Mouse (Mus musculus) erythroblast, embryonic 14.5 days (primary cell): ENCODE data around the gene Kcnj9. TPM values are rescaled to one million over a fixed set of nuclear protein-coding genes. Genes with fewer than 3 reads are reported as not detected.

ENCODE experiments used
- H3K27me3 ChIP-seq: 2 replicates; pipeline ENCODE4 v1.6.1; 2012; ENCODE audit warnings: inconsistent platforms; ENCODE audit not compliant: control insufficient read depth
- H3K36me3 ChIP-seq: 2 replicates; pipeline ENCODE4 v1.6.1; 2012; ENCODE audit warnings: mild to moderate bottlenecking, inconsistent platforms; ENCODE audit not compliant: control insufficient read depth
- H3K4me1 ChIP-seq: 2 replicates; pipeline ENCODE4 v1.6.1; 2012; ENCODE audit warnings: inconsistent platforms; ENCODE audit not compliant: control insufficient read depth
- H3K4me3 ChIP-seq: replicated peaks from 2 replicates; pipeline ENCODE3; 2012; ENCODE audit warnings: moderate library complexity, mild to moderate bottlenecking, inconsistent platforms
- H3K9me3 ChIP-seq: 2 replicates; pipeline ENCODE4 v1.6.1; 2012; ENCODE audit warnings: low read length, inconsistent platforms, mixed read lengths; ENCODE audit not compliant: control insufficient read depth
- GATA1 ChIP-seq: IDR thresholded peaks from 2 replicates; pipeline ENCODE4 v1.6.1; 2012; ENCODE audit warnings: low read length, inconsistent platforms, mixed read lengths
- TAL1 ChIP-seq: IDR thresholded peaks from 3 replicates; pipeline ENCODE4 v1.6.1; 2012; ENCODE audit warnings: low read length, inconsistent platforms, mixed read lengths
- polyA plus RNA-seq: library from polyadenylated mRNA; stranded (reverse); fragments of >175 nt; gene quantifications from 2 replicates; pipeline ENCODE4 v1.2.3, GENCODE M21; 2012

The Kcnj9 gene
- polyA plus RNA-seq, 1 experiment: 0.01 TPM

DNA sequence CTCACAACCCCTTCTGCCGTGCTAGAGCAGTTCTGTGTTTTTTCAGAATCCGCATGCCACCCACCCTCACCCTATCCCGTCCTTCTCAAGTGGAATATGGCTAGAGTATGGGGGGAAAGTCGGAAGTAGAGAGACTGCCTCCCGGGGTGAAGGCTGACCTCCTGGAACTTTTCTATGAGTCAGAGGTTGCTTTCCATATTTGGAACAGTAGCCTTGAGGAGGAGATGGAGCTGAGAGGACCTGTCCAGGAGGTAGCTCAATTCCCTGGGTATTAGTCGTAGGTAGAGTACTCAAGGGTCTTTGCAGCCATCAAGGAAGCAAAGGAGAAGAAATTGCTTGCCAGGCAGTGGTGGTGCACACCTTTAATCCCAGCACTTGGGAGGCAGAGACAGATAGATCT, 22.9 kb upstream of the Kcnj9 start:
- TF ChIP-seq TAL1 (no peak), GATA1 (no peak)
- Histone ChIP-seq H3K4me1 (no peaks in the 10 kb centered on the region), H3K27me3 (peaks cover 36% of the 10 kb centered on the region), H3K36me3 (no peaks in the 10 kb centered on the region), H3K9me3 (no peaks in the 10 kb centered on the region), H3K4me3 (no peak overlapping the region)

DNA sequence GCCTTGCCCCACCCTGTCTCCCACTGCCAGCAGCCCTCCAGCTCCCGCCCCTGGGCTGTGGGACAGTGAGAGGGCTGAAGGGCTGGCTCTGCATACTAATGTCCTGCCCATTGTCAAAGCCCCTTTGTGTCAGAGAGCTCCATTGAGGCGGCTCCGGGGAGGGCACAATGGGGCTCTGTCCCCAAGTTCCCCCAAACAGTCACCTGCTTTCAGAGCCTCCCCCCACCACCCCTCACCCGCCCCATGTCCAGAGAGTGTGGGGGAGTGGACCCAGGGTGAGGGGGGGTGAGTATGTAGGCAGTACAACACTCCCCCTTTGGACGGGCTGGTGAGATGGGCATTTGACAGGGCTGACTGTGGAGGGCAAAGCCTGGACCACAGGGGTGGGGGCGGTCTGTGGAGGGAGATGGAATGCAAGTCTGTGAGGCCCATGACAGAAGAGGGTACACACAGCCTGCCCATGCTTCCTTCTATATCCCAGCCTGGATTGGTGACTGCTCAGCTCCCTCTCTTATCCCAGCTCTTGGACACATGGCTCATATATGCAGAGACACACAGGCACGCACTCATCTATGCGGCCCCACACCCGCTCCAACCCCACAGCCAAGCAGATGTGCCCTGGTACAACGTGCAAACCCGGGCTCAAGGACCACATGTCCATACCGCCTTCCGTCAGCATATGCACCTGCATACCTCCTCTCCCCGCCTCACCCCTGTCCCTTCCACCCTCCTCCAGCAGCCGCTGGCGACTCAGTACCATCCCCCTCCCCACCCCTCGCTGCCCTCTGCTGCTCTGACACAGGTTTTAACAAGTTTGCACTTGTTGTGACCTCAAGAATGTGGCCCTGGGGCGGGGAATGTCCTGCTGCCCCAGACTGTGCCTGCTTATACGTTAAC, 21.0 kb upstream of the Kcnj9 start:
- no peak overlapping the region for H3K4me3 ChIP-seq
- H3K4me1 ChIP-seq: no peaks in the 10 kb centered on the region
- H3K36me3 ChIP-seq: no peaks in the 10 kb centered on the region
- H3K27me3 ChIP-seq: peaks cover 36% of the 10 kb centered on the region
- H3K9me3 ChIP-seq: no peaks in the 10 kb centered on the region
- no peak for TF ChIP-seq TAL1
- no peak for TF ChIP-seq GATA1

DNA sequence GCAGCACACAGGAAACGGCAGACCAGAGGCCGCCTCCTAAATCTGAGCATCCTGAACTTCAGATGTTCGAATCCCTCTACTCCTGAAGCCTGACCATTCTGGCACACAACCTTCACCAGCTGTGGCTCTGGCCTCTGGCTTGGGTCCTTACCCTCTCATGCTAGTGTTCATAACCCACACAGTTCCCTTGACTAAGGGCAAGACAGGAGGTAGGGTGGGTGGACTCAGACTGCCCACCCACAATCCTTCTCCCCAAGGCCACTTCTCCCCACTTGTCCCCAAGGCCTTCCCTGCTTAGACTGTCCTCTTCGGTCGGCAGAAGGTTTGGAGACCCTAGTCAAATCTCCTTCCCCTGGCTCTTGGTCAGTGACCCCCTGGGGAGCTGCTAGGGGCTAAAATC, 20.4 kb upstream of the Kcnj9 start:
- H3K36me3 ChIP-seq: no peaks in the 10 kb centered on the region
- TF ChIP-seq GATA1 (no peak), TAL1 (no peak)
- peaks cover 36% of the 10 kb centered on the region for H3K27me3 ChIP-seq
- H3K4me1 ChIP-seq: no peaks in the 10 kb centered on the region
- no peak overlapping the region for H3K4me3 ChIP-seq
- H3K9me3 ChIP-seq: no peaks in the 10 kb centered on the region

DNA sequence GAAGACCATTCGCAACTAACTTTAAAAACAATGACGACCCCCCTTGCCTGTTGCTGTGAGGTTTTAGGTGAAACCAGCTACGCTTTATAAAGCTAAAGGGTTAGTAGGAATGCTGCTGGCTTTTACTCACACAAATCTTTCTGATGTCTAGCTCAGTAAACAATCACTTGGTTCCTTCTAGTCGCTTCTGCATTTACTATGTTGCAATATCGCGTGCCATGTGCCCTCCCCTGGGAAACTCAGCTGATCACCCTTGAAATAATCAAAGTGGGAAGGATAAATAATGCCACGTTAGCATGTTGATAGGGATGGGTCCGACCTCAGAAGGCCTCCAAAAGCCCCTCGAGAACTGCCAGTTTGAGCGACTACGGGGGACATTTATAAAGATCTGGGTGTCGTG, 18.3 kb upstream of the Kcnj9 start:
- peaks cover 39% of the 10 kb centered on the region for H3K27me3 ChIP-seq
- H3K9me3 ChIP-seq: no peaks in the 10 kb centered on the region
- H3K36me3 ChIP-seq: no peaks in the 10 kb centered on the region
- no peak overlapping the region for H3K4me3 ChIP-seq
- TF ChIP-seq TAL1 (no peak), GATA1 (no peak)
- H3K4me1 ChIP-seq: no peaks in the 10 kb centered on the region

DNA sequence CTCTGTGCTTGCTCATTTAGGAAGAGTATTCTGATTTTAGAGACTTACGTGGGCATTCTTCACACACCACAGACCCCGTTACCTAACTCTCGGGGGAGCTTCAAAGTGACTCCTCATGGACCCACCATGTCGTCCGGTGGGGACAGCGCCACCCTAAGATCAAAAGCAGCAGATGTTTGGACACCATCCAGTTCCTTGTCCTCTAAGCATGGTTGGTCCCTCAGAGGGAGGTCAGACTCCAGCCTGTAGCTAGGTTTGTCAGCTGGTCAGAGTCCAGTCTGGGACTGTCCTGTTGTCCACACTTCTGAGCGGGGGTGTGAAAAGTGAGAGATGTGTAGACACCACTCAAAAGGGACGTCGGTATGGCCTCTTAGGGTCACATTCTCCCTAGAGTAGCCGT, 17.6 kb upstream of the Kcnj9 start:
- H3K27me3 ChIP-seq: peaks cover 41% of the 10 kb centered on the region
- TF ChIP-seq TAL1: no peak
- TF ChIP-seq GATA1: no peak
- no peak overlapping the region for H3K4me3 ChIP-seq
- no peaks in the 10 kb centered on the region for H3K9me3 ChIP-seq
- no peaks in the 10 kb centered on the region for H3K4me1 ChIP-seq
- no peaks in the 10 kb centered on the region for H3K36me3 ChIP-seq

DNA sequence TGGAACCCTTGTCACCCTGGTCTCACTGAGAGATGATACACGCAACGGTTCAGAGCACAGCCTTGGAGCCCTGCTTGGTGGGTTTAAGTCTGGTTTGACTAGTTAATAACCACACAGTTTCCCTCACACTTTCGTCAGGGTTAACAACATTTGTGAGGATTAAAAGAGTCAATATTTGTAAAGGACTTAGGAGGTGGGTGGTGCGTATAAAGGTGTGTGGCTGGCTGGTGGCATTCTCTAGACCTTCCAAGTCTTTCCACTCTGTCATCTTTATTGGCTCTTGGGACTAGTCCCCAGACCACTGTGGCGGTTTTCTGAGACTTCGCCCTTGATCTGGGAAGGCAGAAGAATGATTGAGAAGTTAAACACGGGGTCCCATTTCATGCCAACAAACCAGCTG, 15.7 kb upstream of the Kcnj9 start:
- H3K36me3 ChIP-seq: no peaks in the 10 kb centered on the region
- H3K27me3 ChIP-seq: peaks cover 42% of the 10 kb centered on the region
- no peaks in the 10 kb centered on the region for H3K9me3 ChIP-seq
- H3K4me3 ChIP-seq: no peak overlapping the region
- peaks cover 8% of the 10 kb centered on the region for H3K4me1 ChIP-seq
- TF ChIP-seq GATA1 (no peak), TAL1 (no peak)

DNA sequence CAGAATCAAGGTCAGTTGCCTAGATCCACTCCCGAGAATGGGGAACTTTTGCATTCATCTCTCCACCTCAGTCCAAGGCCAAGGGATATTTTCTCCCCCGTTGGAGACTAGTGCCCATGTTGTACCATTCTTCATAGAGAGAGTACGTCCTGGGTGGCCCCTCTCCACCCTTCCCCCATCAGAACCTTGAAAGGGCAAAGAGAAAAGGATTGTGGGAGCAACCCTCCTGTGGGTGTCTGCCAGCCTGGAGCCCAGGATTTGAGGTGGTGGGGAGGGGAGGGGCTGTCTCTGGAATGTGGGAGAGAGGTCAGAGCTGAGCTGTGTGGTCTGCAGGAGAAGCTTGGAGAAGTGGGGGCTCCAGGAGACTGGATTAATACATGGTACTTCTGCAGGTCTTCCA, 14.8 kb upstream of the Kcnj9 start:
- Histone ChIP-seq H3K4me3 (no peak overlapping the region), H3K27me3 (peaks cover 51% of the 10 kb centered on the region), H3K36me3 (no peaks in the 10 kb centered on the region), H3K4me1 (peaks cover 8% of the 10 kb centered on the region), H3K9me3 (no peaks in the 10 kb centered on the region)
- no peak for TF ChIP-seq GATA1
- no peak for TF ChIP-seq TAL1

DNA sequence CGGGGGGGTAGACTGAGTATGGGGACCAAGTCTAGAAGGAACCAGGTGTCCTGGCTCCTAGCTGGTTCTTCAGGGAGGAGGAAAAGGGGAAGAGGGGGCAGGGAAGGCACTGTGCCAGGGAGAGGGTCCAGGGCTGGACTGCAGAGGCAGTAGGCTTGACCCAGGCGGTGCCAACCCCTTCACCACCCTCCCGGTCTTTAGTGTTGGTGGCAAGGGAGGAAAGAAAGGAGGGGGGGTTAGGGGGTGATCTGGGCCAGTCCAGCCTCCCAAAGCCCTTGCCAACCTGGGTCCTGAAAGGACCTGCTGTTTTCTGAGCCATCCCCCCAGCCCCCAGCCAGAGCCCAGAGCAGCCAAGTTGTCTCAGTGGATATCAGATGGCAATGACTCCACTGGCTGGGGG, 13.6 kb upstream of the Kcnj9 start:
- no peak overlapping the region for H3K4me3 ChIP-seq
- H3K36me3 ChIP-seq: no peaks in the 10 kb centered on the region
- peaks cover 58% of the 10 kb centered on the region for H3K27me3 ChIP-seq
- no peaks in the 10 kb centered on the region for H3K9me3 ChIP-seq
- TF ChIP-seq TAL1 (no peak), GATA1 (no peak)
- peaks cover 8% of the 10 kb centered on the region for H3K4me1 ChIP-seq

DNA sequence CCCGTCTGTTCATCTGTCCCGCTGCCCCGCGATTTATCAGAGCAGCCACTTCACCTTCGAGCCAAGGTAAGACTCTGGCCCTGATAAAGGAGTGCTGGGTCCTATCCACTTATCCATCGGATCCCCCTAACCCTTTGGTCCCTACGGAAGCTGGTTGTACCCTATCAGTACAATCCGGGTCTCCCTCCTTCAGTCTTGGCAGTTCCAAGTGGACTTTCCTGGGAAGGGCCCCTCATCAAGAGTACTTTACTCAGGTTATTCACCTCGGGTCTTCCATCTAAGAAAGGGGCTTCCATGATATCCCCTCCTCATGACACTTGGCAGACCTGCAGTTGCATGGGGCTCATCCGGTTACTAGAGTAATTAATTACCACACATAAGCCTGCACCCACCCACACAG, 12.3 kb upstream of the Kcnj9 start:
- Histone ChIP-seq H3K27me3 (peaks cover 65% of the 10 kb centered on the region), H3K36me3 (no peaks in the 10 kb centered on the region), H3K4me3 (peak overlapping the region; percentile 49), H3K4me1 (peaks cover 8% of the 10 kb centered on the region), H3K9me3 (no peaks in the 10 kb centered on the region)
- TF ChIP-seq TAL1 (no peak), GATA1 (no peak)

DNA sequence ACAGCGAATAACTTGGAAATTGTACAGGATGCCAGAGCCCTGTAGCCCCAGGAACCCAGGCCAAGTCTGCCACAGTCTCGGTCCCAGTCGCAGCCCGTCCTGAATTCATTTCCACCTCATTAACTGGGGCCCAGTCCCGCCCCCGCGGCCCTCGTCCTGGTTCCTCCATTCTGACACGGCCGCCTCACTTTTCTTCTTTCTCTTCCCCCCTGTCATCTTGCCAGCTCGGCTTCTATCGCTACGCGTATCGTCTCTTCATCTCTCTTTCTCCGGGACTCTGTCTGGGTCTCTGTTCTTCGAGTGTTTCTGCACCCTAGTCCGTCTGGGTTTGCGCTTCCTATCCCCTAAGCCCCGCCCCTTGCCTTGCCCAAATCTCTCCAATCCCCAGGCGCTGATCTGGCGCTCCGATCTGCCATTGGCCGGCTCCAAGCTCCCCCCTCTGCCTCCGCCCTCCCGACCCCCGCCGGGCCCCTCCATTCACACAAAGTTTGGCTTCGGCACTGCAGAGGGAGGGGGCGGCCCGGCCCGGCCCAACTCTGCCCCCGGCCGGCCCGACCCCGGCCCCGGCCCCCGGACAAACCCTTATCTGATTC, 11.7 kb upstream of the Kcnj9 start, which contains the start of gene Kcnj10:
TSS of gene Kcnj10 (plus strand) at position 482 of the 593 bp plus-strand sequence.
- Histone ChIP-seq H3K4me3 (peak within 1 kb of the TSS; percentile 49), H3K9me3 (no peaks in the 10 kb centered on the region), H3K36me3 (no peaks in the 10 kb centered on the region), H3K27me3 (peaks cover 70% of the 10 kb centered on the region), H3K4me1 (peaks cover 8% of the 10 kb centered on the region)
- TF ChIP-seq GATA1 (no peak), TAL1 (no peak)
